In genomic region chr9:47589832-47590231, GRCm38 (mm10) we compare ENCODE assay signal across 8 mouse cellular contexts. TPM values are rescaled to one million over a fixed set of nuclear protein-coding genes. Genes with fewer than 3 reads are reported as not detected.
A peak's percentile ranks its signal among the peaks of the same experiment; 100 is the strongest.
DNase-seq lines count a peak whose midpoint lies in the region; ATAC-seq and TF ChIP-seq lines count a peak whose summit lies in the region.
"Had no signal": no experiment of that assay in that cellular context is flagged by ENCODE, and none has a peak within 500 bp of the region (broad histone marks: within the 10 kb centered on the region; RNA-seq: fewer than 3 reads in every experiment).

No protein-coding gene starts in this region.

- no peaks in the 10 kb centered on the region for H3K36me3 ChIP-seq in lung, embryonic 14.5 days (ENCODE audit: insufficient read depth)
- no peaks in the 10 kb centered on the region for H3K36me3 ChIP-seq in midbrain, postnatal 0 days (ENCODE audit: insufficient read depth, low read length)
- H3K36me3 ChIP-seq in midbrain, embryonic 16.5 days (ENCODE audit: control insufficient read depth, insufficient read depth, low read length) = no peaks in the 10 kb centered on the region

- no peak overlapping the region for H3K4me3 ChIP-seq in lung, embryonic 14.5 days (ENCODE audit: low read depth, low read length)
- H3K4me3 ChIP-seq in midbrain, postnatal 0 days (ENCODE audit: low read depth, low read length) = no peak overlapping the region
- no peak overlapping the region for H3K4me3 ChIP-seq in midbrain, embryonic 16.5 days (ENCODE audit: low read depth, low read length)

- no peak overlapping the region for H3K27ac ChIP-seq in lung, embryonic 14.5 days (ENCODE audit: low read depth)
- H3K27ac ChIP-seq in midbrain, postnatal 0 days (ENCODE audit: low read depth, low read length) = no peak overlapping the region
- no peak overlapping the region for H3K27ac ChIP-seq in midbrain, embryonic 16.5 days (ENCODE audit: low read length)

- H3K9me3 ChIP-seq in lung, embryonic 14.5 days (ENCODE audit: low read depth, low read length) = no peaks in the 10 kb centered on the region
- H3K9me3 ChIP-seq in midbrain, postnatal 0 days (ENCODE audit: low read length) = no peaks in the 10 kb centered on the region
- no peaks in the 10 kb centered on the region for H3K9me3 ChIP-seq in midbrain, embryonic 16.5 days (replicated peaks; ENCODE audit: control insufficient read depth, low read length, poor library complexity, severe bottlenecking)

- H3K27me3 ChIP-seq in lung, embryonic 14.5 days (ENCODE audit: insufficient read depth, low read length) = no peaks in the 10 kb centered on the region
- no peaks in the 10 kb centered on the region for H3K27me3 ChIP-seq in midbrain, postnatal 0 days (ENCODE audit: insufficient read depth, low read length)
- no peaks in the 10 kb centered on the region for H3K27me3 ChIP-seq in midbrain, embryonic 16.5 days (ENCODE audit: control insufficient read depth, insufficient read depth, low read depth, low read length)

- no peak overlapping the region for H3K4me2 ChIP-seq in lung, embryonic 14.5 days
- no peak overlapping the region for H3K4me2 ChIP-seq in midbrain, postnatal 0 days (ENCODE audit: low read depth, low read length, poor library complexity, severe bottlenecking)
- no peak overlapping the region for H3K4me2 ChIP-seq in midbrain, embryonic 16.5 days (ENCODE audit: low read length)

- peak; percentile 85 for DNase-seq in urinary bladder, postnatal 14 days (ENCODE audit: low spot score)
- DNase-seq in urinary bladder, postnatal 10 days (ENCODE audit: low spot score) = no peak
- DNase-seq in brain, adult 2 months (ENCODE audit: low read depth, low spot score) = peak; percentile 61
- DNase-seq in lung, embryonic 14.5 days = peak; percentile 75
- DNase-seq in midbrain, postnatal 0 days (ENCODE audit: low spot score) = no peak
- no peak for DNase-seq in spleen, postnatal 14 days (ENCODE audit: low spot score in 2 of 2)
- DNase-seq: liver had no signal

- ATAC-seq in lung, embryonic 14.5 days (ENCODE audit: insufficient read depth) = no peak
- ATAC-seq in midbrain, postnatal 0 days (ENCODE audit: low FRiP score) = no peak
- ATAC-seq in midbrain, embryonic 16.5 days = no peak

- H3K9ac ChIP-seq in lung, embryonic 14.5 days = no peak overlapping the region
- H3K9ac ChIP-seq in midbrain, postnatal 0 days (replicated peaks; ENCODE audit: low read length, poor library complexity, severe bottlenecking) = no peak overlapping the region
- H3K9ac ChIP-seq in midbrain, embryonic 16.5 days (ENCODE audit: low read depth, low read length) = no peak overlapping the region

- WGBS in lung, embryonic 14.5 days = 34% methylated on average over 5 of the region's 5 CpGs
- WGBS in midbrain, postnatal 0 days = 73% methylated on average over 5 of the region's 5 CpGs
- WGBS in midbrain, embryonic 16.5 days = 74% methylated on average over 5 of the region's 5 CpGs

- TF ChIP-seq CTCF in lung, embryonic 14.5 days (IDR thresholded peaks at IDR 0.05; ENCODE audit: low read depth) = no peak
- TF ChIP-seq CTCF in midbrain, postnatal 0 days (IDR thresholded peaks at IDR 0.05) = no peak

- H3K4me1 ChIP-seq in lung, embryonic 14.5 days (ENCODE audit: insufficient read depth) = 0 out of 2 replicates have a peak, but pooled peaks cover 2% of the 10 kb centered on the region
- H3K4me1 ChIP-seq in midbrain, postnatal 0 days (ENCODE audit: insufficient read depth, low read length) = peaks cover 4% of the 10 kb centered on the region; the same call in 1 of the 2 replicates
- H3K4me1 ChIP-seq in midbrain, embryonic 16.5 days (ENCODE audit: control insufficient read depth, insufficient read depth, low read length) = peaks cover 41% of the 10 kb centered on the region

RNA-seq across cellular contexts. Expression of gene Cadm1, which starts 59.9 kb away (rescaled TPM):
- polyA plus RNA-seq in lung, embryonic 14.5 days (2014; fragmentation: Nextera tagmentation; extraction: Ambion mirVana) = 93.7 and 94.5 TPM in 2 replicates
- 200 and 232 TPM in 2 replicates for total RNA-seq in midbrain, postnatal 0 days (2014; rRNA removed)
- polyA plus RNA-seq in midbrain, postnatal 0 days (2015; fragmentation: Nextera tagmentation; extraction: Ambion mirVana) = 344 and 367 TPM in 2 replicates
- 332 and 364 TPM in 2 replicates for polyA plus RNA-seq in midbrain, embryonic 16.5 days (2015; fragmentation: Nextera tagmentation; extraction: Ambion mirVana)

Comparison
In these comparisons a context has a peak if more than half of its experiments do, and no peak if none do; other contexts are left out.
1. DNase-seq: peak in urinary bladder, postnatal 14 days (single experiment), brain, adult 2 months (single experiment) and lung, embryonic 14.5 days (single experiment); none in urinary bladder, postnatal 10 days (single experiment), midbrain, postnatal 0 days (single experiment) and spleen, postnatal 14 days (0 of 2).